Comparison of ENCODE assay signal across 8 mouse cellular contexts in genomic region chr3:94373597-94374011, GRCm38 (mm10). TPM values are rescaled to one million over a fixed set of nuclear protein-coding genes. Genes with fewer than 3 reads are reported as not detected.
DNase-seq lines count a peak whose midpoint lies in the region; ATAC-seq and TF ChIP-seq lines count a peak whose summit lies in the region.

No protein-coding gene starts in this region.

- WGBS in embryonic facial prominence, embryonic 13.5 days = 0% methylated on average over 5 of the region's 5 CpGs
- WGBS in hindbrain, embryonic 10.5 days = 0% methylated on average over 5 of the region's 5 CpGs
- 6% methylated on average over 5 of the region's 5 CpGs for WGBS in limb, embryonic 12.5 days
- 1% methylated on average over 5 of the region's 5 CpGs for WGBS in midbrain, postnatal 0 days

- H3K9me3 ChIP-seq in embryonic facial prominence, embryonic 13.5 days = no peaks in the 10 kb centered on the region
- no peaks in the 10 kb centered on the region for H3K9me3 ChIP-seq in hindbrain, embryonic 10.5 days
- H3K9me3 ChIP-seq in limb, embryonic 12.5 days = no peaks in the 10 kb centered on the region
- no peaks in the 10 kb centered on the region for H3K9me3 ChIP-seq in midbrain, postnatal 0 days (ENCODE audit: low read length)

- peak overlapping the region; percentile 55 for H3K4me2 ChIP-seq in embryonic facial prominence, embryonic 13.5 days
- peak overlapping the region; percentile 57 for H3K4me2 ChIP-seq in limb, embryonic 12.5 days
- H3K4me2 ChIP-seq in midbrain, postnatal 0 days (ENCODE audit: low read depth, low read length, poor library complexity, severe bottlenecking) = peak overlapping the region; percentile 22

- H3K27me3 ChIP-seq in embryonic facial prominence, embryonic 13.5 days = peaks cover 26% of the 10 kb centered on the region
- peaks cover 55% of the 10 kb centered on the region for H3K27me3 ChIP-seq in hindbrain, embryonic 10.5 days (ENCODE audit: insufficient read depth, poor library complexity, severe bottlenecking)
- peaks cover 35% of the 10 kb centered on the region for H3K27me3 ChIP-seq in limb, embryonic 12.5 days
- H3K27me3 ChIP-seq in midbrain, postnatal 0 days (ENCODE audit: insufficient read depth, low read length) = no peaks in the 10 kb centered on the region

- TF ChIP-seq CTCF in midbrain, postnatal 0 days (IDR thresholded peaks at IDR 0.05) = no peak

- peak; percentile 35 to 49 for DNase-seq in layer of hippocampus, postnatal 10 days (ENCODE audit: low spot score in 2 of 2)
- DNase-seq in layer of hippocampus, adult 9-11 months = no peak
- DNase-seq in hindbrain, embryonic 10.5 days (ENCODE audit: low spot score) = no peak
- peak; percentile 63 for DNase-seq in midbrain, postnatal 0 days (ENCODE audit: low spot score)
- DNase-seq in right cerebral cortex, postnatal 25 days = no peak
- no peak for DNase-seq in spleen, adult 12 weeks (ENCODE audit: low spot score)

- no peak; the same call in 1 of the 2 replicates for ATAC-seq in embryonic facial prominence, embryonic 13.5 days (ENCODE audit: insufficient number of reproducible peaks, insufficient read depth, low FRiP score, low TSS enrichment, low read depth)
- ATAC-seq in limb, embryonic 12.5 days (ENCODE audit: insufficient number of reproducible peaks, insufficient read depth, low FRiP score, low TSS enrichment, low read depth) = peak; percentile 22; the same call in 1 of the 2 replicates
- peak; percentile 32; the same call in 1 of the 2 replicates for ATAC-seq in midbrain, postnatal 0 days (ENCODE audit: low FRiP score)

- H3K9ac ChIP-seq in embryonic facial prominence, embryonic 13.5 days = peak overlapping the region; percentile 52; the same call in 1 of the 2 replicates
- H3K9ac ChIP-seq in limb, embryonic 12.5 days (replicated peaks) = peak overlapping the region; percentile 40
- no peak overlapping the region for H3K9ac ChIP-seq in midbrain, postnatal 0 days (replicated peaks; ENCODE audit: low read length, poor library complexity, severe bottlenecking)

- no peak overlapping the region for H3K27ac ChIP-seq in embryonic facial prominence, embryonic 13.5 days
- H3K27ac ChIP-seq in hindbrain, embryonic 10.5 days = no peak overlapping the region
- no peak overlapping the region for H3K27ac ChIP-seq in limb, embryonic 12.5 days
- H3K27ac ChIP-seq in midbrain, postnatal 0 days (ENCODE audit: low read depth, low read length) = no peak overlapping the region

- H3K36me3 ChIP-seq in embryonic facial prominence, embryonic 13.5 days = no peaks in the 10 kb centered on the region
- H3K36me3 ChIP-seq in hindbrain, embryonic 10.5 days = no peaks in the 10 kb centered on the region
- H3K36me3 ChIP-seq in limb, embryonic 12.5 days = no peaks in the 10 kb centered on the region
- H3K36me3 ChIP-seq in midbrain, postnatal 0 days (ENCODE audit: insufficient read depth, low read length) = no peaks in the 10 kb centered on the region

- peak overlapping the region; percentile 31 for H3K4me3 ChIP-seq in embryonic facial prominence, embryonic 13.5 days
- peak overlapping the region; percentile 30 for H3K4me3 ChIP-seq in hindbrain, embryonic 10.5 days
- peak overlapping the region; percentile 26 for H3K4me3 ChIP-seq in limb, embryonic 12.5 days (replicated peaks)
- no peak overlapping the region for H3K4me3 ChIP-seq in midbrain, postnatal 0 days (ENCODE audit: low read depth, low read length)

- peaks cover 36% of the 10 kb centered on the region for H3K4me1 ChIP-seq in embryonic facial prominence, embryonic 13.5 days
- peaks cover 37% of the 10 kb centered on the region for H3K4me1 ChIP-seq in hindbrain, embryonic 10.5 days (replicated peaks)
- H3K4me1 ChIP-seq in limb, embryonic 12.5 days (replicated peaks) = peaks cover 33% of the 10 kb centered on the region
- H3K4me1 ChIP-seq in midbrain, postnatal 0 days (ENCODE audit: insufficient read depth, low read length) = 0 out of 2 replicates have a peak, but pooled peaks cover 7% of the 10 kb centered on the region

RNA-seq across cellular contexts. Expression of gene Rorc, which starts 1.0 kb away (rescaled TPM):
- total RNA-seq in layer of hippocampus, postnatal 10 days (2021) = under 1 TPM; 0.16 to 0.62 TPM
- 2.3 TPM in 2 replicates for polyA plus RNA-seq in embryonic facial prominence, embryonic 13.5 days (2015; fragmentation: Nextera tagmentation; extraction: Ambion mirVana)
- 0.13 and 0.30 TPM in 2 replicates for polyA plus RNA-seq in hindbrain, embryonic 10.5 days (2016; fragmentation: Nextera tagmentation; extraction: Ambion mirVana)
- polyA plus RNA-seq in limb, embryonic 12.5 days (2016; fragmentation: Nextera tagmentation; extraction: Ambion mirVana) = 1.1 TPM in 2 replicates
- total RNA-seq in midbrain, postnatal 0 days (2014; rRNA removed) = 0.42 and 0.60 TPM in 2 replicates
- polyA plus RNA-seq in midbrain, postnatal 0 days (2015; fragmentation: Nextera tagmentation; extraction: Ambion mirVana) = 0.12 and 0.25 TPM in 2 replicates

RNA-seq across cellular contexts. Expression of gene C2cd4d, which starts 11.4 kb away (rescaled TPM):
- under 1 TPM in 1 of 2 experiments, not detected in 1; 0.46 TPM for total RNA-seq in layer of hippocampus, postnatal 10 days (2021)
- 2.3 and 3.5 TPM in 2 replicates for polyA plus RNA-seq in embryonic facial prominence, embryonic 13.5 days (2015; fragmentation: Nextera tagmentation; extraction: Ambion mirVana)
- polyA plus RNA-seq in hindbrain, embryonic 10.5 days (2016; fragmentation: Nextera tagmentation; extraction: Ambion mirVana) = 0.32 and 1.2 TPM in 2 replicates
- polyA plus RNA-seq in limb, embryonic 12.5 days (2016; fragmentation: Nextera tagmentation; extraction: Ambion mirVana) = 2.0 and 2.1 TPM in 2 replicates
- 1.7 and 2.8 TPM in 2 replicates for total RNA-seq in midbrain, postnatal 0 days (2014; rRNA removed)
- 1.7 and 2.2 TPM in 2 replicates for polyA plus RNA-seq in midbrain, postnatal 0 days (2015; fragmentation: Nextera tagmentation; extraction: Ambion mirVana)

RNA-seq across cellular contexts. Expression of gene Lingo4, which starts 24.7 kb away (rescaled TPM):
- 1 to 10 TPM; 1.3 to 1.5 TPM for total RNA-seq in layer of hippocampus, postnatal 10 days (2021)
- 0.13 and 0.28 TPM in 2 replicates for polyA plus RNA-seq in embryonic facial prominence, embryonic 13.5 days (2015; fragmentation: Nextera tagmentation; extraction: Ambion mirVana)
- polyA plus RNA-seq in hindbrain, embryonic 10.5 days (2016; fragmentation: Nextera tagmentation; extraction: Ambion mirVana) = 0.66 and 1.2 TPM in 2 replicates
- polyA plus RNA-seq in limb, embryonic 12.5 days (2016; fragmentation: Nextera tagmentation; extraction: Ambion mirVana) = 0.09 TPM in 1 of 2 replicates, not detected in the other
- total RNA-seq in midbrain, postnatal 0 days (2014; rRNA removed) = 1.6 and 1.8 TPM in 2 replicates
- 1.5 TPM in 2 replicates for polyA plus RNA-seq in midbrain, postnatal 0 days (2015; fragmentation: Nextera tagmentation; extraction: Ambion mirVana)

RNA-seq across cellular contexts. Expression of gene Them5, which starts 31.7 kb away (rescaled TPM):
- not detected for total RNA-seq in layer of hippocampus, postnatal 10 days (2021)
- 5.2 and 9.2 TPM in 2 replicates for polyA plus RNA-seq in embryonic facial prominence, embryonic 13.5 days (2015; fragmentation: Nextera tagmentation; extraction: Ambion mirVana)
- polyA plus RNA-seq in hindbrain, embryonic 10.5 days (2016; fragmentation: Nextera tagmentation; extraction: Ambion mirVana) = not detected in 2 replicates
- polyA plus RNA-seq in limb, embryonic 12.5 days (2016; fragmentation: Nextera tagmentation; extraction: Ambion mirVana) = 0.28 TPM in 1 of 2 replicates, not detected in the other
- total RNA-seq in midbrain, postnatal 0 days (2014; rRNA removed) = 0.16 TPM in 1 of 2 replicates, not detected in the other
- polyA plus RNA-seq in midbrain, postnatal 0 days (2015; fragmentation: Nextera tagmentation; extraction: Ambion mirVana) = not detected in 2 replicates

RNA-seq across cellular contexts. Expression of gene Tdrkh, which starts 39.5 kb away (rescaled TPM):
- 10 to 100 TPM; 43.9 to 47.7 TPM for total RNA-seq in layer of hippocampus, postnatal 10 days (2021)
- 9.0 TPM in 2 replicates for polyA plus RNA-seq in embryonic facial prominence, embryonic 13.5 days (2015; fragmentation: Nextera tagmentation; extraction: Ambion mirVana)
- polyA plus RNA-seq in hindbrain, embryonic 10.5 days (2016; fragmentation: Nextera tagmentation; extraction: Ambion mirVana) = 39.6 and 46.1 TPM in 2 replicates
- 8.5 and 8.6 TPM in 2 replicates for polyA plus RNA-seq in limb, embryonic 12.5 days (2016; fragmentation: Nextera tagmentation; extraction: Ambion mirVana)
- total RNA-seq in midbrain, postnatal 0 days (2014; rRNA removed) = 12.0 and 18.5 TPM in 2 replicates
- polyA plus RNA-seq in midbrain, postnatal 0 days (2015; fragmentation: Nextera tagmentation; extraction: Ambion mirVana) = 39.5 and 40.3 TPM in 2 replicates

Comparison
In these comparisons a context has a peak if more than half of its experiments do, and no peak if none do; other contexts are left out.
1. DNase-seq: peak in layer of hippocampus, postnatal 10 days (2 of 2) and midbrain, postnatal 0 days (single experiment); none in layer of hippocampus, adult 9-11 months (single experiment), hindbrain, embryonic 10.5 days (single experiment), right cerebral cortex, postnatal 25 days (single experiment) and spleen, adult 12 weeks (single experiment).
2. Peak in every context shown above with its lines, with median percentiles within 50 percentile points of each other: H3K4me2 ChIP-seq.